Mouse (Mus musculus): Measurements from ENCODE around the gene Catsperg1.

GRCm38 (mm10) chr7:29211415-29212198, 2.2 kb downstream of the Catsperg1 start:
- TF ChIP-seq EP300 (IDR thresholded peaks at IDR 0.05; ENCODE audit: low read depth) (no peak), CTCF (IDR thresholded peaks at IDR 0.05; ENCODE audit: low read depth) (no peak)

All from heart, postnatal 0 days (tissue).